Mouse (Mus musculus) lung, postnatal 10 days (tissue): ENCODE results near the gene Zscan22.
"Not testable (repeated sequence)": the region's sequence is repeated elsewhere in the genome, so short reads cannot be mapped to it uniquely, and the experiment has no call there.

Experiments
- DNase-seq: peaks from one replicate; pipeline ENCODE4 v3.0.0; 2021

Zscan22 gene

GRCm38 (mm10) chr7:12897655-12898410 lies at the start of gene Zscan22:
Gene Zscan22 (plus strand): TSS chr7:12897815.
- peak; percentile 96 for DNase-seq

GRCm38 (mm10) chr7:12874301-12874700 lies 23.3 kb upstream of the Zscan22 start:
- peak; percentile 49 for DNase-seq

- no peak for DNase-seq
Observed at GRCm38 (mm10) chr7:12880036-12880435, 17.6 kb upstream of the Zscan22 start.

GRCm38 (mm10) chr7:12880497-12880896 lies 17.1 kb upstream of the Zscan22 start:
- not testable (repeated sequence) for DNase-seq

- peak; percentile 96 for DNase-seq
Observed at GRCm38 (mm10) chr7:12880911-12881660, 16.5 kb upstream of the Zscan22 start, which contains the start of gene Zfp128. Gene Zfp128 (plus strand): TSS chr7:12881177.

GRCm38 (mm10) chr7:12886563-12887266 lies 10.9 kb upstream of the Zscan22 start:
- no peak for DNase-seq

- no peak for DNase-seq
Observed at GRCm38 (mm10) chr7:12887585-12887984, 10.0 kb upstream of the Zscan22 start.

- DNase-seq = no peak
Observed at GRCm38 (mm10) chr7:12890928-12891327, 6.7 kb upstream of the Zscan22 start.

- no peak for DNase-seq
Observed at GRCm38 (mm10) chr7:12891334-12891733, 6.3 kb upstream of the Zscan22 start.

- DNase-seq = no peak
Observed at GRCm38 (mm10) chr7:12901517-12901916, 3.9 kb downstream of the Zscan22 start.

GRCm38 (mm10) chr7:12903623-12904022 lies 6.0 kb downstream of the Zscan22 start:
- no peak for DNase-seq

GRCm38 (mm10) chr7:12905146-12905545 lies 7.5 kb downstream of the Zscan22 start:
- no peak for DNase-seq

GRCm38 (mm10) chr7:12909498-12909962 lies 11.9 kb downstream of the Zscan22 start:
- DNase-seq = peak; percentile 86

- DNase-seq = peak; percentile 65
Observed at GRCm38 (mm10) chr7:12910181-12910668, 12.6 kb downstream of the Zscan22 start.

GRCm38 (mm10) chr7:12913556-12913955 lies 15.9 kb downstream of the Zscan22 start:
- peak; percentile 25 for DNase-seq

GRCm38 (mm10) chr7:12920495-12920894 lies 22.9 kb downstream of the Zscan22 start:
- not testable (repeated sequence) for DNase-seq

- DNase-seq = no peak
Observed at GRCm38 (mm10) chr7:12921318-12921704, 23.7 kb downstream of the Zscan22 start.

- DNase-seq = peak; percentile 99
Observed at GRCm38 (mm10) chr7:12921705-12922465, 24.3 kb downstream of the Zscan22 start, which contains the start of gene Rps5. Gene Rps5 (plus strand): TSS chr7:12922290.

GRCm38 (mm10) chr7:12922729-12923128 lies 25.1 kb downstream of the Zscan22 start:
- no peak for DNase-seq

GRCm38 (mm10) chr7:12926316-12926715 lies 28.7 kb downstream of the Zscan22 start:
- DNase-seq = no peak

- DNase-seq = peak; percentile 77
Observed at GRCm38 (mm10) chr7:12927191-12927680, 29.6 kb downstream of the Zscan22 start, which contains the start of gene Rnf225. Gene Rnf225 (plus strand): TSS chr7:12927416.
